Mouse (Mus musculus): Measurements from ENCODE around the gene Gm572.

Gene Gm572

DNA sequence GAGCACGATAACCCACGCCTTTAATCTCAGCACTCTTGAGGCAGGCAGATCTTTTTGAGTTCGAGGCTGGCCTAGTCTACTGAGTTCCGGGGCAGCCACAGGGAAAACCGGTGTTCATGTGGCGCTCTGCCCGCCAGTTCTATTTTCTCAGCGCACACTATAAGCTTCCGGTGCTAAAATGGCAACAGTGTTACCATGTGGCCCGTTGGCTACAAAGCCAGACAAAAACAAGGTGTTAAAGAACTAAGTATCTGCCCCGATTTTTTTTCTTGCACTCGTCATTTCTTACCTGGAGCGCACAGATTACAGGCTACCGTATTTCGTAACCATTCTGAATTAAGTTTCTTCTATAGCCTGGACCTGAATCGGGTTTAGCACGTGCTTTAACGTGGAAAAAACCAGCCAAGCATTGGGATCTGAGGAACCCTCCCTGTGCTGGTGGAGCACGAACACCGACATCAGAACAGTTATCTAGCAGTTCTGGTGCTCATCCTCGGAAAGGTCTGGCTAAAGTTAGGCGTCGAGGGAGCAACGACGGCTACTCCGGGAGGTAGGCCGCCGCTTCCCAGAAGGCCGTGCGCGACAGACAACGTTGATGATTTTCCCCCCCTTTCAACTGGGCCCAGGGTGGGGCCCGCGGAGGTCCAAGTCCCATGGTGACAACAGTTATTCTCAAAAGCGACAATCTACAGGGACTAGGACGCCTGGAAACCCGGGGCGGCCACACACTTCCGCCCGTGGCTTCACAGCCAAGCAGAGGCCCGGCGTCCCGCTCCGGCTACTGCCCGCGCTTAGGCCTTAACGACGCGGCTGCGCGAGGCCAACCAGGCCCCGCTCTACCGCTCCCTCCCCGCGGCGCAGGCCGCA, 17.1 kb upstream of the Gm572 start:
- in situ Hi-C loops (cut with MseI, MboI) = no loop called here

DNA sequence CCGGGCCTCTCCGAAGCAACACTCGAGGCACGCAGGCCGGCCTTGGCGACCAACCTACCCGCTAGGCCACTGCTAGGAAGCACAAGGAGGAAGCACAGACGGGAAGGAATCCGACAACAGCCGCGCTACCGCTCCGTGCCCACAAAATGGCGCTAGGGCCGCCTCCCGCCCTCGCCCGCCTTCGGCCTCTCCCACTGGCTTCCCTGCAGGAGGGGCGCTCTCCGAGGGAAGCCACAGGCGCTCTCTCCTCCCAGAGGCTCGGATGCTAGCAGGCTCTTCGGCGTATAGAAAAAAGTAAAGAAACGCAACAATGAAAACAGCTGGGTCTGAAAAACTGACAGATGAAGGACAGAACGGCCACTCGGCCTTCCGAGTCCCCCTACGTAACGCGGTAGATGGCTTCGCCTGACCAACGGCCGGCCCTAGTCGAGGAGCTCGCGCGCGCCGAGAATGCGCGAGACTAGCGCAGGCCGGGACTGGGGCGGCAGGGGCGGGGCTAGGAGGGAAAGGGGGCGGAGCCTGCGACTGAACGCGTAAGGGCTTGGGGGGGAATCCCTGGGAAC, 16.4 kb upstream of the Gm572 start, which contains the start of gene Tardbp:
TSS of gene Tardbp (minus strand) at position 397 of the 563 bp plus-strand sequence.
- in situ Hi-C loops (cut with MseI, MboI) = no loop called here

DNA sequence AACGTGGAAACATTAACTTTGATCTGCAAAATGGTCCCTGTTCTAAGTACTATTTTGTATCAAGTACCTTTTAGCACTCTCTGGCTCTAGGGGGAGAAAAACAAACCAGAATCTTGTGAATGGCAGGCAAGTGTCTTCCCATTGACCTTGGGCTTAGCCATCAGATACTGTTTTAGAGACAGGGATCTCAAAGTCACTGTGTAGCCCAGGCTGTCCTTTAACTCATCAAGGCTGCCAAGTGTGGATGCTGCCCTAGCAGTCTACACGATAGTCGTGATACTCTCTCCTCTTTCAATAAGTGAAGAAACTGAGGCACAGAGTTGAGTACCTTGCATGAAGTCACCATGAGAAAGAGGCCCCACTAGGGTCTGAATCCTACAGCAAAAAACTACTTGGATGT, 15.9 kb upstream of the Gm572 start:
- in situ Hi-C loops (cut with MseI, MboI) = no loop called here

DNA sequence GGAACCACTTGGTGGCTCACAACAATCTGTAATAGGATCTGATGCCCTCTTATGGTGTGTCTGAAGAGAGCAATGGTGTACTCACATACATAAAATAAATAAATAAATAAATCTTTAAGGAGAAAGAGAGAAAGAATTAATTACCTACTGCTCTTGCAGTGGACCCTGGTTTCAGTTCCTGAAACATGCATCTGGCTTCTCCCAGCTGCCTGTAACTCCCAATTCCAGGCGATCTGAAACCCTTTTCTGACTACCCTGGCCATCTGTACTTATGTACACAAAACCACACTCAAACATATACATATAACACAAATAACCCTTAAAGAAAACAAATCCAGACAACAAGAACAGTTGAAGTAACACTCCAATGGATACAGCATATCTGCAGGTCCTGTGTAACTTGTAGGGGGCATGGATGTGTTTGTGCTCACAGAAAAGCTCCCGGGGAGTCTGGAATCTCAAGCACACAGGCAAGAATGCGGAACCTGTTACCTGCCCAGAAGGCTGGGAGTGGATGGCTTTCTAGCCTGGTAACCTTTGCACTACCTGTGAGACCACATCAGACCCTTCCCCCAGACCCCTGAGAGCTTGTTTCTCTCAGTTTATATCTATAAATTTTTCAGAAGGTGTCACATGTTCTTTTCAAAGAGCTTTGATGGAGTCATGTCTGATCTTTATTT, 11.0 kb upstream of the Gm572 start:
- in situ Hi-C loops (cut with MseI, MboI) = no loop called here

DNA sequence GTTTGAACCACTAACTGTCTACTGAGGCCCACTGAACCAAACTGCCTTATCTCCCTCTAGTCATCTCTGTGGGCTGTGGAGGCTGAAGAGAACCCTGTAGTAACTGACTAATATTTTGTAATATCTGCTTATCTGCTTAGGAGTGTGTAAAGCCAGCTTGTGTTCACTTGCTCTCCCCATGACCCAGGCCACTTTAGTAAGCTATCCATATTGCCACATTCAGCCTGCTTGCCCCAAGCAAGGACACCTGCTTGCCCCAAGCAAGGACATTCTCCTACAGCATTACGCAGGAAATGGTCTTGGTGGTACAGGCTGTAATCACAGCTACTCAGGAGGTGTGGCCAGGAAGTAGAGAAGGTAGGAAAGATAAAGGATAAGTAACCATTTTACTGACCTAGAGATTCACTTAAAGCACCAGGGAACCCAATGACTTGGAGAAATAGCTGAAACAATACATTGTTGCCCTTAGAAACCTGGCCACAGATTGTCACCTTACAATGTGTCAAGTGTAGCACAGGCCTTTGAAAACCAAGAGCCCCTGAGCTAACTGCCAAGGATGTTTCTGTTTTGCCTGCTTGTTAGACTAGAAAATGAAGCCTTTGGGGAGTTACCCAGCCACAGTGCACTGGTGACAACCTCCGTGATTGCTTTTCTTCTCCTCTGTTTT, 9.6 kb upstream of the Gm572 start:
- in situ Hi-C loops (cut with MseI, MboI) = no loop called here

DNA sequence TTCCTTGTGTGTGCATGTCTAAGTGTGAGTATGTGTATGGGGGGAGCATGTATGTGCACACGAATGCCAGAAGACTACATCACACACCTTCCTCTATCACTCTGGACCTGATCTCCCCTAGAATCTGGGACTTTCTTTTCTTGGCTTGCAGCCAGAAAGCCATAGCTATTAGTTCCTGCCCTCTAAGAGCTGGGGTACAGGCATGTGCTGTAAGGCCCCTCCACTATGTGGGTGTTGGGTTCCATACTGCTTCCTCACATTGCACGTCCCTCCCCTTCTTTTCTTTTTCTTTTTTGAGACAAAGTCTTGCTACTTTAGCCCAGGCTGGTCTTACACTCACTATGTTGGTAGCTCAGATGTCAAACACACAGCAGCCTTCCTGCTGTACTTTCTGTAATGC, 7.8 kb upstream of the Gm572 start:
- in situ Hi-C loops (cut with MseI, MboI) = no loop called here

DNA sequence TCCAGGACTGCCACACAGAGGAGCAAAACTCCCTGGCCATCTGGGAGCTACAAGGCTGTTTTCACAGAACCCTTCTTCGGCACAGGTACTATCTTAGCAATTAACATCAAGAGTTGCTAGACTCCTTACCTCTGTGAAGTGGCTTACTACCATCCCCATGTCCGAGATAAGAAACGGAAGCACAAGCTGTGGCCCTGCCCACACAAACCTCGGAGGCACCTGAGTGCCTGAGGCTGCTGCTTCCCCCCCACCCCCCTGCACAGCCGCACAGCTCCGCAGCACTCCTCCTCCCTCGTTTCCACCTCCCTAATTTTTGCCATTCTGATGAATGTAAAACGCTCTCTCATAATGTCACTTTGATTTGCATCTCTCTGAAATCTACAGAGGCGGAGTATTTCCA, 4.8 kb upstream of the Gm572 start:
- in situ Hi-C loops (cut with MseI, MboI) = no loop called here

DNA sequence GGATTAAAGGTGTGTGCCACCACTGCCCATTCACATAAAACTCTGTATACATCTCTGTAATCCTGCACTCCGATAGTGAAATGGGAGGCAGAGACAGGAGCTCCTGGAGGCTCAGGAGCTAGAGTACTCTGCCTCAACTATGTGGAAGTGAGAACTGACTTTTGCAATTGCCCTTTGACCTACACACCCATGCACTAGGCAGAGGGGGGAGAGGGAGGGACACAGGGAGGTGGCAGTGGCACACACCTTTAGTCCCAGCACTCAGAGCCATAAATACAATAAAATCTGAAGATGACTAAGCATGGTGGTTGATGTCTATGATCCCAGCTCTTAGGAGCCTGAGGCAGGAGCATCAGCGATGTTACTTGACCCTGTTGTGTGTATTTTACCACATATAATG, 3.7 kb upstream of the Gm572 start:
- in situ Hi-C loops (cut with MseI, MboI) = no loop called here

DNA sequence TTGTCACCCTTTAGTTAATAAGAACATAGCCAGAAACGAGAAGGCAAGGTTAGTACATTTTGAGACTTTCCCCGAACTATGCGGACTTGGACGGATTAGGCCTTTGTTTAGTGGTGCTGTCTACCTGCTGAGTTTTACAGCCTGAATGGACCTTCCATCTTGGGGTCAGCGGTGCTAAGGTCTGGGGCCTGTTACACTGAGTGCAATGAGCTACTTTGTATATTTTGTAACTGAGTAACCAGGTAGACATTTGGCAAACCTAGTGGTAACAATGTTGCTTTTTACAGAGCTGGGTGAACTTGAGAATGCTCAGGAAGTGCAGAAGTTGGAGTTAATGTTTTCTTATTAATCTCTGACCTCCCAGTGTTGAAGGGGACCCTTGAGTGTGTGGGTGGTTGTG, 2.0 kb upstream of the Gm572 start:
- in situ Hi-C loops (cut with MseI, MboI) = no loop called here

DNA sequence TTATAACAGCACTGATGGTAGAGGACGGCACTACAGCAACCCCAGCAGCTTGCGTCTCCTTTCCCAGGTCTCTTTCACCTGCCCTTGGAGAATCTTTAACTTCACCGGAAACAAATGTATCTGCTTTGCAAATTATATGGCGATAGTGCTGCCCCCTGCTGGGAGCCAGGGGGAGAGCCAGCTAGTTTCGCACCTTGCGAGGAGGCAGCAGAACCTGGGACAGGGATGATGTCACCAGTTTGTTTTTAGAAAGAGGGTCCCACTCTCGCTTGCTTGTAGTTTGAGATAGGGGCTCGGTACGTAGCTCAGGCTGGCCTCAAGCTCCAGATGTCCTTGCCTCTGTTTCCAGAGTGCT, 1.0 kb downstream of the Gm572 start:
- in situ Hi-C loops (cut with MseI, MboI) = no loop called here

DNA sequence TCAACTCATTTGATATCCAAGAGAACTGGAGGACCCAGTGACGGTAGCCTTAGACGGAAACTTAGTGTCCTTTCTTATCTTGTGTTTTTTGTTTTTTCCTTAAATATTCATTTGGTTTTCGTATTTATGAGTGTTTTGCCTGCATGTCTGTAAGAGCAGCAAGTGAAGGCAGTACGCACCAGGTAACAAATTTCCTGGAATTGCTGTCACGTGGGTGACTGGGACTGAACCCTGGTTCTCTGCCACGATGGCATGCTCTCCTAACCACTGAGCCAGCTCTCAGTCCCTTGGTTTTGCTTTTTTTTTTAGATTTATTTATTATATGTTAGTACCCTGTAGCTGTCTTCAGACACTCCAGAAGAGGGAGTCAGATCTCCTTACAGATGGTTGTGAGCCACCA, 1.8 kb downstream of the Gm572 start:
- in situ Hi-C loops (cut with MseI, MboI) = no loop called here

DNA sequence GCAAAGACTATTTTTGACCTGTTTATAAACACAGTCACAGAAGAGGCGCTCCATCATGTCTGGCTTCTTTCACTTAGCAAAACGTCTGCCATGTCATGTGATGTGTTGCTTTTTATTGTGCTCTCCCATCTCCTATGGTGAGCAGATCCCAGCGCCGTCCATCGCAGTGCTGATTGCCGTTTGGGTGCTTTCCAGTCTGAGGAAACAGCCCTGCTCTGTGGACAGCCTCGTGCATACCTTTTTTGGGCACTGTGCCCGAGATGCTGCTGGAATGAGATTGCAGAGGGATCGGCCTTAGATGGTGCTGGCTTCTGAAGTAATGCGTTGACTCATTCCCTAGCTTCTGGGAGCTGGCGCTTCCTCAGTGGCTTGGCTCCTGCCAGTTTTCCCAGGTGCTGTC, 3.5 kb downstream of the Gm572 start:
- in situ Hi-C loops (cut with MseI, MboI) = no loop called here

DNA sequence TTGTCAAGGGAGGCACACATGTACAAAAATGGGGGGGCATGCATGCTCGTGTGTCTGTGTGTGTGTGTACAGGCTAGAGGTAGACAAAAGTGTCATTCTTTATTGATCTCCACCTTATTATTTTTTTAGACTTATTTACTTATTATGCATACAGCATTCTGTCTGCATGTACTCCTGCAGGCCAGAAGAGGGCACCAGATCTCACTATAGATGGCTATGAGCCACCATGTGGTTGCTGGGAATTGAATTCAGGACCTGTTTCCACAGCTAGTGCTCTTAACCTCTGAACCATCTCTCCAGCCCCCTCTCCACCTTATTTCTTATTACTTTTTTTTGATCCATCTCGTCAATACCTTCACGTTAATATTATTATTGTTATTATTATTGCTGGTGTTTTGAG, 6.2 kb downstream of the Gm572 start:
- in situ Hi-C loops (cut with MseI, MboI) = no loop called here

DNA sequence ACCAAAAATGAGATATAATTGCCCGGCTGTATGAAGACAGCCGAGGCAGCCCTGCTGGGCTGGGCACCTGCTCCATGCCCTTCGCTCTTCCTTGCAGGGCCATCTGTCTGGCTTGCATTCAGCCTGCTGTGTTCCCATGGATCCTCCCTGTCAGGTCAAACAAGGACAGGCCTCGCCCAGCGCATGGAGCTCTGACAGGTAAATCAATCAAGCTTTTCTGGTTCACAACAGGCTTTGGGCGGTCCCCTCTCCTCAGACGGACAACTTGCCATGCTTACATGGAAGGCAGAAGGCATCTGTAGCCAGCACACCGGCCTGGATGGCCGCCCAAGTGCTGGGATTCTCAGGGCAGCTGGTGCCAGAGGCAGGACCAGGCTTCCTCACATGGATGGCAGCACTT, 7.9 kb downstream of the Gm572 start:
- in situ Hi-C loops (cut with MseI, MboI) = no loop called here

DNA sequence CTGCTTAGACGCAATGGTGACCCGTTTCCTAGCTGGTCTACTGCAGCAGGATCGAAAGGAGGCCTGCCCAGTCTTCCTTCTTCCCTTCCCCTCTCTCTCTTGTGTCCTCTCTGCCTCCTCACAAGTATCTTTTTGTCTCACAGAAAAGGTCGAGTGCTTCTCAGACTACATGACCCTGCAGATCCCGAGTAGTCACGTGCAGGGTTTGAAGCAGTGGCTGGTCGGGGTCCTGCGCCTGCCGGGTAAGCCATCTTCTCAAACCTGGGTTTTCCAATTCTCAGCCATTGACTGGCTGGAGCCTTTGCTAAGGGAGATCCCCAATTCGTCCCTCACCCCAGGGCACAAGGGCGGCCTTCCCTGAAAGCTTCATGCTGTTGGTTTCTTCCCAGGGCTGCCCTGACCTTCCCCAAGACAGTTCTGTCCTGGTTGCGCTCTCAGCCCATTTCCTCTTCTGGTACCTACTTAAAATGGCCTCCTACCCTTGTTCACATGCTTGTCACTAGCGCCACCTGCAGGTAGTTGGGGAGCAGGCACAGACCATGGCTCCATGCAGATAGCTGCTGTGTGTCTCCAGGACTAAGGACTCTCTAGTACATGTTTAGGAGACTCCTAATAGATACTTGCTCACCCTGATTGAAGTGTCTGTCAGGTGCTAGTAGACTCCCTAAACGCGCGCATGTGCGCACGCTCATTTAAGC, 11.7 kb downstream of the Gm572 start:
- in situ Hi-C loops (cut with MseI, MboI) = no loop called here

DNA sequence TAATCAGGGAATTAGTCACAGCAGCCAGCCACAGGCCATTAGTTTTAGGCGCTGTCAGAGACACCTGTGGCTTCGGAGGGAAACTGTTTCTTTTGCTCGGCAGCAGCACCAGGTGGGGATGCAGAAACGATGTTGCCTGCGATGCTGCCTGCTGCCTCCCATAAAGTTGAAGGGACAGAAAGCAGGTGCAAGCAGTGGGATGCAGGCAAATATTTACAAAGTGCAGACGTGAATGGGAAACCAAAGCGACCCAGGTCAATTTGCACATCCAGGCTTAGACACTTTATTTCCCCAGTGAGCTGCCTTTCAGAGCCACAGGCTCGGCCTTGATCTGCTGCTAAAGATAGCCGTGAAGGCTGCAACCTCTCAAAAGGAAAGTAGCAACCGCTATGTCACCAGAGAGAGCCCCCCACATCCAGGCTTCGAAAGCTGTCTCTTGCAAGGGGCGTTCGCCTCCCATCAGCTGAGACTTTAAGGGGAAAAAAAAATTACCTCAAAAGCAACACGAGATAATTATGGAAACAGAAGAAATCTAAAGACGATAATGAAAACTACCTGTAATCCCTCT, 13.7 kb downstream of the Gm572 start:
- in situ Hi-C loops (cut with MseI, MboI) = no loop called here

DNA sequence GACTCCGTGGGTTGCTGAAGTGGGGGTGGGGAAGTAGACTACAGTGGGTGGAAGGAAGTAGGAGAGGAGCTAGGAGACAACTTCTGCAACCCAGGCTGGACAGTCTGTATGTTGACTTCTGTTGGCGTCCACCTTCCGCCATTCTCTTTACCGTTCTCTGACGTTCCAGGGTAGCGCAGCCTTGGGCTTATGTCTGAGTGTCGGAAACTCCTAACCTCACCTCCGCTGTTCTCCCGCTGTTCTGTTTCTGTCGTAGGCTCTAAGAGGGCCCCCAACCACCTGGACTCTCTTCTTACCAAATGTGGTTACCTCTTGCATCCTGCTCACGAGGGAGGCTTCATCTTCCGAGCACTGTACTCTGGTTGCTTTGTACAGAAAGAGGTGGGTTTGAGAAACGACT, 14.7 kb downstream of the Gm572 start:
- in situ Hi-C loops (cut with MseI, MboI) = no loop called here

DNA sequence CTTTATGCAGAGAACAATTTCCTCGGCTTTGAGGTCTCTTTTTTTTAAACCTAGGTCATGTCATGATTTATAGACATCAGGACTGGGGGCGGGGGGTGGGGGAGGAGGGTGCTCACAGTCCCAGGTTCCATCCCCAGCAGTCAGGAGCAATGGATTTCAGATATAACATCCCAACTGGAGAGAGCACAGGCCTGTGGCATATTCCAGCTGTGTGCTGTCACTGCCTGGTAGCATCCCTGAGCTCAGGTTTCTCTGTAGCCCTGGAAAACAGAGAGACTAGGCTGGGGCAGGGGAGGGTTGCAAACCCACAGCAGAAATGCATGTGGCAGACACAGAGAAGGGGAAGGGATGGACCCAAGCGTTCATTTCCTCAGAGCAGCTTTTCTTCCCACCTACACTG, 17.1 kb downstream of the Gm572 start:
- in situ Hi-C loops (cut with MseI, MboI) = no loop called here

DNA sequence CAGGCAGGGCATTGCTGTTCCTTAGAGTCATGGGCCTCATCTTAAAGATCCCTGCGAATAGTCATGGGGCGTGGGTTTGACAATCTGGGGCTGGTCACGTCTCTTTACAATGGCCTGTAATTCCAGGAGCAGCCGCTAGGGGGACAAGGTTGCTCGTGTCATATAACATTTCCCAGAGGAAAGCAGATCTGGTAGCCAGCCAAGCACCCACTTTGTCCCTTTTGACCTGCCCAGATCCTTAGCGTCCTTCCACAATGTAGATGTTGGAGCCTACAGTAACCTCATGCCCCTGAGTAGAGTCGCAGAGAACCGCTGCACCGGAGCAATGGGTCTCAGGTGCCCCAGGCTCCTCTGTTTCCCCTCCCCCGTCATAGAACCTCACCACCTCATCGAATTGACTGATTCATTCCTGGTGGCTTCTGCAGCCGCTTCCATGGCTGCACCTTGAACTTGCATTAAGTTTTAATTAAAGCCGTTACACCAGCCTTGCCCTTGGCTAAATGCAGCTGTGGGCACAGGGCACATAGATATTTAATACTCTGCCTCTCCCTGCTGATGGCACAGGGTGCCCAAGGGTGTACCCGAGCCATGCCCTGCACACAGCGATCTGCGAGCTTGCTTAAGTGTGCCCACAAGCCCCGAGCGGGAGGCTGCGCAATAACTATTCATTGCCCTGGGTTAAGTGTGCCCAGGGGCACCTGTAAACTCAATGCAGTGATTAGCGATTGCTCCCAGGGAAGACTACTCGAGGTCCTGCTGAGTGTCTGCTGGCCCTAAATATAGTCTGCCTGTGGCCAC, 19.2 kb downstream of the Gm572 start:
- in situ Hi-C loops (cut with MseI, MboI) = no loop called here

DNA sequence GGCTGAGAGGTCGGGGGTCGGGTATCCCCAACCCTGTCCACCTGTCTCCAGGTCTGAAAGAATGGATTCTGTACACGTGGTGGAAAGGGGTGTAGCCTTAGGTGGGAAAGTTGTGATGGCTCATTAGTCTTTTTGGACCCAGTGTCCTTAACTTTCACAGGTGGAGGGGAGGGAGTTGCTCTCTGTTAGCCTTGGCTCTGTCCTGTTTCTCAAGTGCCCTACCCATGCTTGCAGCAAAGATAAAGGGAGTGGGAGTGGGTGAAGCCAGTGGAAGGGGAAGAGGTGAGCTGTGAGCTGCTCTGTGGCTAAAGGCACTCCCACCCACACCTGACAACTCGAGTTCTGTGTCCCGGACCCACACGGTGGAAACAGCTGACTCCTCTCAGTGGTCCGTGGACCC, 20.2 kb downstream of the Gm572 start:
- in situ Hi-C loops (cut with MseI, MboI) = no loop called here

DNA sequence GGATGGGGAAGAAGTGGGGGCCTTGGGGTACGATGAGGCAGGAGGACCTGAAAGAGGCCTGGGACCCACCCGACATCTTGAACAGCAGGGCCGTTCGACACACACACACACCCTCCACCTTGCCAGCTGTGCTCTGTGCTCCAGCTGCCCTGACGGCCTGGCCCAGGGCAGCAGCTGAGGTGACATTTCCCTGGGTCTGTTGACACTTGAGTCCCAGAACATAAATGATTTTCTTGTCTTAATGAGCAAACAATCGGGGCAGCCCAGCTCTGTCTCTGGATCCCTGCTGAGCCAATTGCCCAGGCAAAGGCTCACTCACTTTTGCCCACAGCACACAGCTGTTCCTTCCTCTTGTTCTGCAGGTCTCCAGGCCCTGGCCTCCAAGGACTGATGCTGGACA, 20.9 kb downstream of the Gm572 start:
- in situ Hi-C loops (cut with MseI, MboI) = no loop called here

Measured in mouse trophoblast stem cell (cell line).